Mouse (Mus musculus) heart, embryonic 15.5 days (tissue): ENCODE results near the gene Lyrm7. TPM values are rescaled to one million over a fixed set of nuclear protein-coding genes. Genes with fewer than 3 reads are reported as not detected.
"Not testable (repeated sequence)": the region's sequence is repeated elsewhere in the genome, so short reads cannot be mapped to it uniquely, and the experiment has no call there.

Source experiments
- ATAC-seq: fragments of 200-750 bp; cut with Nextera tagmentation; replicated peaks from 2 replicates; pipeline ENCODE4 v1.8.0; 2017; ENCODE audit warnings: low read depth, moderate TSS enrichment; ENCODE audit not compliant: insufficient number of reproducible peaks, insufficient read depth, low FRiP score
- H3K27ac ChIP-seq: fragments of 300-500 bp; sonication (generic); 2 replicates; pipeline ENCODE4 v1.5.1; 2015; ENCODE audit warnings: mild to moderate bottlenecking, inconsistent platforms
- H3K27me3 ChIP-seq: fragments of 300-500 bp; sonication (generic); 2 replicates; pipeline ENCODE4 v1.6.1; 2015; ENCODE audit warnings: inconsistent platforms
- H3K36me3 ChIP-seq: fragments of 300-500 bp; sonication (generic); 2 replicates; pipeline ENCODE4 v1.6.1; 2015; ENCODE audit warnings: mild to moderate bottlenecking, inconsistent platforms
- H3K4me1 ChIP-seq: fragments of 300-500 bp; sonication (generic); replicated peaks from 2 replicates; pipeline ENCODE4 v1.6.1; 2015; ENCODE audit warnings: inconsistent platforms
- H3K4me2 ChIP-seq: fragments of 300-500 bp; sonication (generic); 2 replicates; pipeline ENCODE4 v1.6.1; 2015; ENCODE audit warnings: inconsistent platforms, mild to moderate bottlenecking, moderate library complexity
- H3K4me3 ChIP-seq: fragments of 300-500 bp; sonication (generic); 2 replicates; pipeline ENCODE4 v1.5.1; 2015; ENCODE audit warnings: mild to moderate bottlenecking, inconsistent platforms
- H3K9ac ChIP-seq: fragments of 300-500 bp; sonication (generic); 2 replicates; pipeline ENCODE4 v1.6.1; 2015; ENCODE audit warnings: mild to moderate bottlenecking, inconsistent platforms
- H3K9me3 ChIP-seq: fragments of 300-500 bp; sonication (generic); replicated peaks from 2 replicates; pipeline ENCODE4 v1.6.1; 2016; ENCODE audit warnings: inconsistent platforms
- WGBS: fragments of 180-500 bp; shearing (Covaris S2); methylation state at CpG from one replicate; pipeline ENCODE4 v1.1.7; 2015; ENCODE audit warnings: mixed read lengths; 5-methylcytosine and 5-hydroxymethylcytosine counted together
- polyA plus RNA-seq: library from polyadenylated mRNA; unstranded; fragments of >200 nt; fragmentation: Nextera tagmentation; extraction: Ambion mirVana; gene quantifications from 2 replicates; pipeline ENCODE4 v1.2.1, GENCODE M21; 2015

Lyrm7 gene
- polyA plus RNA-seq, 1 experiment from 2014 or later = 24.7 TPM

DNA sequence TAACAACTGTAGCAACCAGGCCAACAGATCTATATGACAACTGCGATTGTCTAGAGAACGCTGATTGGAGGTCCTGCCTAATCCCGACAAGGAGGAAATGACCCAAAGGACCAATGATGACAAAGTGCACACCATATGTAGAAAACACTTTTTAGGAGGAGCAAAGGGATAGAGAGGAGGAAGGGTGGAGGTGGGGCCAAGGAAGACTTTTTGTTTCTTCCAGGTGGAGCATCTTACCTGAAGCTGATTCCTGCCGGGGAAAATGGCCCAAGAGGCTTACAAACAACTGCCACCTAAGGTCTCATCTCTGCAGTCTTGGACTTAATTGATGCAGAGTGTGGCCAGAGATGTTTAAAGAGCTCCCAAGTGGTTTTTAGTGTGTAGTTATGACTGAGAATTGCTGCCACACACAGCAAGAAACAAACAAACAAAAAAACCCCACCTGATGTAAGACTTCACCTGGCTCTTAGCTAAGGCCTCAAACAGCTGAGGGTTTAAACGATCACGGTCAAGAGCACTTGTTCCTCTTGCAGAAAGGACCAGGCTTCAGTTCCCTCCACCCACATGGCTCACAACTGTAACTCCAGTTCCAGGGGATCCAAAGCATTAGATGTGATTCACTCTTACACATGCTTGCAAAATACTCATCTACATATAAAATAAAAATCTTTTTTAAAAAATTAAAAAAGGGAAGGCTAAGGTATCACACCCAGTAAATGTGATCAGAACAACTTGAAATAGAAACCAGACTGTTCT is 4.8 kb upstream of the Lyrm7 start:
- Histone ChIP-seq H3K27ac (peak overlapping the region; percentile 91), H3K4me1 (peaks cover 32% of the 10 kb centered on the region), H3K36me3 (peaks cover 12% of the 10 kb centered on the region), H3K4me2 (peak overlapping the region; percentile 65), H3K27me3 (no peaks in the 10 kb centered on the region), H3K4me3 (peak overlapping the region; percentile 74), H3K9ac (peak overlapping the region; percentile 43; the same call in 1 of the 2 replicates), H3K9me3 (no peaks in the 10 kb centered on the region)
- no peak for ATAC-seq
- 71% methylated on average over 6 of the region's 6 CpGs for WGBS

DNA sequence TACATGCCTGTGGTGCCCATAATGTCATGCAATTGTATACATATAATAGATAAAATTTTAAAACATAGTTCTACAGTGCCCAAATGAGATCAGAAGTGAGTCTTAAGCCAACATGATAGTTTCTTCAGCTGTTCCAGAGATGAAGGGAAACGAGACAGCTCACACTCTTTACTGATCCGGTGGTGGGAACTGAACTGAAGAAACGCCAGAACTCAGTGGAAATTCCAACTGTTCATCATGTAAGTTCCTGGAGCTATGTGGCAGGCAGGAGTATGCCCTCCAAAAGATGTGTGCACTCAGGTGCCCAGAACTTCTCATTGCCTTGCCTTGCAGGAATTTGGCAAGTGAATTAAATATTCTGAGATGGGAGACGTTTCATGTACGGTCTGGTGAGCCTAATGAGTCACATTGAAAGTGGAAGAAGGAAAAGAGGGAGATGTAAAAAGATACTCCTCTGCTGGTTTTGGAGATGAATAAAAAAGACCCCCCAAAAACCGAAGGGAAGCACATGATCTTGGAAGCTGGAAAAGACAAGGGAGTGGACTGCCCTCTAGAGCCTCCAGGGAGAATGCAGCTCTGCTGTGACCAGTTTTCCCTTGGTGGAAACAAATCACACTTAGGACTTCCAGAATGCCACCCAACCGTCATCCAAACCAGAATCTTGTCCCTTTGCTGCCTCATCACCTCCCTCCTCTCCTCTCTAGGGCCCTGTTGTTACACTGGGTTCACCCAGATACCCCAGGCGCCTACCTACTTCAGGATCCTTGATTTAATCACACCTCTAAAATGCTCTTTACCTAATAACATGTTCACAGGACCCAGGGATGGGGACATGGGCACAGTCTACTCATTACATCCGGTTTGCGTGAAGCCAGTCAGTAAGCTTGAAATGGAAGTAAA is 2.2 kb upstream of the Lyrm7 start:
- no peaks in the 10 kb centered on the region for H3K27me3 ChIP-seq
- H3K4me3 ChIP-seq = no peak overlapping the region
- ATAC-seq = no peak
- no peak overlapping the region for H3K27ac ChIP-seq
- no peaks in the 10 kb centered on the region for H3K9me3 ChIP-seq
- 40% methylated on average over 10 of the region's 10 CpGs for WGBS
- peaks cover 23% of the 10 kb centered on the region for H3K4me1 ChIP-seq
- H3K9ac ChIP-seq = no peak overlapping the region
- H3K36me3 ChIP-seq = no peaks in the 10 kb centered on the region
- no peak overlapping the region for H3K4me2 ChIP-seq

DNA sequence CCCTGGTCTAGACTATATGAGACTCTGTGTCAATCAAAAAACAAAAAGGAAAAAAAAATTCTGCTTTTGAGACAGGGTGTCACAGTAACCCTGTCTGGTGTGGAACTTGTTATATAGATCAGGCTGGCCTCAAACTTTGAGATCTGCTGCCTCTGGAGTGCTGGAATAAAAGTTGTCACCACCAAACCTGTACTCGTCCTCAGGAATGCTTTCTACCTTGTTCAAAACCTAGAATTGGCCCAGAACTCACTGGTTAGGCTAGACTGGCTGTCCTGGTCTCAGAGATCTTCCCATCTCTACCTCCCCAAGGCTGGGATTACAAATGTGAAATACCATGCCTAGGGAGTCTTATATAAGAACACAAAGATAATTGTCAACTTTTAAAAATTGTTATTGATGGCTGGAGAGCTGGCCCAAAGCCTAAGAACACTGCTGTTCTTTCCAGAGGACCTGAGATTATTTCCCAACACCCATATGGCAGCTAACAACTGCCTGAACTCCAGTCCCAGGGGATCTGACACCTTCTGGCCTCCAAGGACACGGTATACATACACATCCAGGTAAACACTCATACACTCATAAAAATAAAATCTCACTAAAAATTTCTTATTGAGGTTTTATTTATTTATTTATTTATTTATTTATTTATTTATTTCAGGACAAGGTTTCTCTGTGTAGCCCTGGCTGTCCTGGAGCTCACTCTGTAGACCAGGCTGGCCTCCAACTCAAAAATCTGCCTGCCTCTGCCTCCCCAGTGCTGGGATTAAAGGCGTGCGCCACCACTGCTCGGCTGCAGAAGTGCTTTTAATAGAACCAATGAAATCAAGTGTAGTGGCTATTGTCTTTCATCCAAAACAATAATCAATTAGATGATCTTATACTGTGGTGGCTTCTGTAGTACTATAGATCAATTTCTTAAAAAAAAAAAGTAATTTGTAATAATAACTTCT is 1.0 kb upstream of the Lyrm7 start:
- Histone ChIP-seq H3K4me3 (no peak overlapping the region), H3K27me3 (no peaks in the 10 kb centered on the region), H3K9me3 (no peaks in the 10 kb centered on the region), H3K4me1 (peaks cover 18% of the 10 kb centered on the region), H3K9ac (no peak overlapping the region), H3K36me3 (no peaks in the 10 kb centered on the region), H3K4me2 (peak overlapping the region; percentile 65), H3K27ac (peak overlapping the region; percentile 92; the same call in 1 of the 2 replicates)
- ATAC-seq = no peak
- WGBS = 85% methylated on average over 5 of the region's 5 CpGs

- H3K4me3 ChIP-seq = peak overlapping the region; percentile 75
- ATAC-seq = no peak
- peaks cover 14% of the 10 kb centered on the region for H3K4me1 ChIP-seq
- H3K9ac ChIP-seq = peak overlapping the region; percentile 75
- H3K36me3 ChIP-seq = no peaks in the 10 kb centered on the region
- H3K27ac ChIP-seq = peak overlapping the region; percentile 84
- peak overlapping the region; percentile 82 for H3K4me2 ChIP-seq
- 22% methylated on average over 11 of the region's 11 CpGs for WGBS
- no peaks in the 10 kb centered on the region for H3K27me3 ChIP-seq
- no peaks in the 10 kb centered on the region for H3K9me3 ChIP-seq
Observed at GRCm38 (mm10) chr11:54859322-54860165, 1.2 kb downstream of the Lyrm7 start.

DNA sequence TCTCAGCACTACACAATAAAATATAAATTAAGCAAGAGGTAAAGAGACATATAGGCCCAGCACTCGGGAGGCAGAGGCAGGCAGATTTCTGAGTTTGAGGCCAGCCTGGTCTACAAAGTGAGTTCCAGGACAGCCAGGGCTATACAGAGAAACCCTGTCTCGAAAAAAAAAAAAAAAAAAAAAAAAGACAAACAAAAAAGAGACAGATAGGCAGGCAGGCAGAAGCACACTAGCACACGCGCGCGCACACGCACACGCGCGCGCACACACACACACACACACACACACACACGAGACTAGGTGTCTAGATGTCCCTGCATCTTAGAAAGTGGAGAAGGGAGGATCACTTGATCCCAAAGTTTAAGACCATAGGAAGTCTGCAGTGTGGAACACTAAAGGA is 1.8 kb downstream of the Lyrm7 start:
- H3K4me3 ChIP-seq, H3K9me3 ChIP-seq, H3K27me3 ChIP-seq, H3K9ac ChIP-seq, ATAC-seq, H3K36me3 ChIP-seq, H3K27ac ChIP-seq, H3K4me2 ChIP-seq: not testable (repeated sequence)
- peaks cover 14% of the 10 kb centered on the region for H3K4me1 ChIP-seq
- WGBS = 95% methylated on average over 12 of the region's 12 CpGs

- H3K4me3 ChIP-seq = no peak overlapping the region
Observed at GRCm38 (mm10) chr11:54851656-54852055, 9.1 kb downstream of the Lyrm7 start.

GRCm38 (mm10) chr11:54849961-54850758 is 10.6 kb downstream of the Lyrm7 start:
- no peaks in the 10 kb centered on the region for H3K27me3 ChIP-seq
- H3K36me3 ChIP-seq = no peaks in the 10 kb centered on the region
- 50% methylated on average over 10 of the region's 10 CpGs for WGBS
- H3K4me2 ChIP-seq = 0 out of 2 replicates have a peak overlapping the region, but pooled peaks have one; percentile 0
- no peak overlapping the region for H3K9ac ChIP-seq
- H3K4me3 ChIP-seq = no peak overlapping the region
- H3K27ac ChIP-seq = no peak overlapping the region
- H3K9me3 ChIP-seq = no peaks in the 10 kb centered on the region
- ATAC-seq = no peak
- peaks cover 4% of the 10 kb centered on the region for H3K4me1 ChIP-seq

More at GRCm38 (mm10) chr11:54851656-54852055, 9.1 kb downstream of the Lyrm7 start:
- Histone ChIP-seq H3K27me3 (no peaks in the 10 kb centered on the region), H3K4me1 (peaks cover 4% of the 10 kb centered on the region; the same call in 1 of the 2 replicates), H3K36me3 (no peaks in the 10 kb centered on the region), H3K4me2 (no peak overlapping the region), H3K27ac (no peak overlapping the region), H3K9ac (no peak overlapping the region), H3K9me3 (no peaks in the 10 kb centered on the region)
- 93% methylated on average over 12 of the region's 12 CpGs for WGBS
- no peak for ATAC-seq

GRCm38 (mm10) chr11:54845470-54846442 is 15.0 kb downstream of the Lyrm7 start:
- H3K4me3 ChIP-seq = no peak overlapping the region
- WGBS = 49% methylated on average over 8 of the region's 8 CpGs
- H3K9ac ChIP-seq = no peak overlapping the region
- no peak overlapping the region; the same call in 1 of the 2 replicates for H3K27ac ChIP-seq
- no peak overlapping the region for H3K4me2 ChIP-seq
- no peak for ATAC-seq
- no peaks in the 10 kb centered on the region for H3K9me3 ChIP-seq
- H3K4me1 ChIP-seq = peaks cover 9% of the 10 kb centered on the region
- no peaks in the 10 kb centered on the region for H3K27me3 ChIP-seq
- H3K36me3 ChIP-seq = no peaks in the 10 kb centered on the region

GRCm38 (mm10) chr11:54844959-54845358 is 15.8 kb downstream of the Lyrm7 start:
- Histone ChIP-seq H3K9me3 (no peaks in the 10 kb centered on the region), H3K36me3 (no peaks in the 10 kb centered on the region), H3K27me3 (no peaks in the 10 kb centered on the region), H3K4me3 (no peak overlapping the region), H3K27ac (peak overlapping the region; percentile 56), H3K9ac (no peak overlapping the region), H3K4me1 (peaks cover 7% of the 10 kb centered on the region), H3K4me2 (no peak overlapping the region)
- 64% methylated on average over 5 of the region's 5 CpGs for WGBS
- ATAC-seq = no peak
